Mouse (Mus musculus) forelimb bud, embryonic 11.5 days (tissue): ENCODE data around the gene Cnn1.

ENCODE experiments used
- DNase-seq: peaks from one replicate; pipeline ENCODE4 v3.0.0-alpha.2; 2012; ENCODE audit warnings: low read depth, low spot score

The Cnn1 gene

GRCm38 (mm10) chr9:22157516-22158265 lies 58.7 kb downstream of the Cnn1 start:
- no peak for DNase-seq
